In the genomic region with DNA sequence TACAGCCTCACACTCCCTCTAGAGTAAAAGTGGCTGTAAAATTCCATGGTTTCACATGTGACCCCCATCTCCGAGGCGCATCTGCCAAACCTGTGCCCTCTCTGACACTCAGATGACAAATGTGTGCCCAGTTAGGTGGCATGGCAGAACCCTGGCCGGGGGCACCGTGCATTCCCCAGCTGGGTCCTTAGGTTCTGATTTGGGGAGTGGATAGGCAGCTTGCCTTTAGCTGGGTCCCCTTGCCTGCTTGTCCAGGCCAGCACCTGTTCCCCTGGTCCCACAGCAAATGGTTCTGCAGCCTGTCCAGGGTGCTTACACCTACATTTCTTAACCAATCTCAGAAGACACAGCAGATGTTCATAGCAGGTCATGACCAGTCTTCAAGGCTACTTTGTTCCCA, we compare ENCODE assay signal across 21 mouse cellular contexts. TPM values are rescaled to one million over a fixed set of nuclear protein-coding genes. Genes with fewer than 3 reads are reported as not detected.
DNase-seq lines count a peak whose midpoint lies in the region; ATAC-seq and TF ChIP-seq lines count a peak whose summit lies in the region.
"Had no signal": no experiment of that assay in that cellular context is flagged by ENCODE, and none has a peak within 500 bp of the region (broad histone marks: within the 10 kb centered on the region; RNA-seq: fewer than 3 reads in every experiment).

No protein-coding gene starts in this region.

- no peaks in the 10 kb centered on the region for H3K27me3 ChIP-seq in heart, adult 2 months (ENCODE audit: control insufficient read depth, insufficient read depth, low read length)
- H3K27me3 ChIP-seq in kidney, embryonic 16.5 days (ENCODE audit: insufficient read depth, low read length), result no peaks in the 10 kb centered on the region
- H3K27me3 ChIP-seq in lung, postnatal 0 days (replicated peaks; ENCODE audit: insufficient read depth, low read length), result no peaks in the 10 kb centered on the region
- H3K27me3 ChIP-seq: embryonic facial prominence, embryonic 13.5 days; midbrain, embryonic 15.5 days had no signal

- H3K36me3 ChIP-seq in heart, adult 2 months (ENCODE audit: control insufficient read depth, insufficient read depth, low read length), result peaks cover 46% of the 10 kb centered on the region
- peaks cover 30% of the 10 kb centered on the region for H3K36me3 ChIP-seq in kidney, embryonic 16.5 days (ENCODE audit: insufficient read depth, low read length)
- peaks cover 30% of the 10 kb centered on the region; the same call in 1 of the 2 replicates for H3K36me3 ChIP-seq in lung, postnatal 0 days (ENCODE audit: insufficient read depth, low read length)

- H3K4me3 ChIP-seq in heart, adult 2 months, result peak overlapping the region; percentile 2; the same call in 1 of the 2 replicates
- H3K4me3 ChIP-seq in kidney, embryonic 16.5 days (ENCODE audit: low read length), result no peak overlapping the region
- no peak overlapping the region for H3K4me3 ChIP-seq in lung, postnatal 0 days (ENCODE audit: low read depth, low read length)
- H3K4me3 ChIP-seq: embryonic facial prominence, embryonic 13.5 days; midbrain, embryonic 15.5 days had no signal

- H3K79me2 ChIP-seq in heart, adult 2 months (replicated peaks; ENCODE audit: control insufficient read depth, insufficient read depth, low read length), result peaks cover 9% of the 10 kb centered on the region

- peak in 1 of 2 experiments; percentile 43 for DNase-seq in heart, adult 2 months
- DNase-seq in heart, postnatal 14 days, result no peak
- no peak for DNase-seq in kidney, adult 11 months
- DNase-seq in lung, postnatal 0 days (ENCODE audit: low spot score), result no peak
- no peak for DNase-seq in lung, adult 18-20 months
- no peak for DNase-seq in adrenal gland, postnatal 25 days
- no peak for DNase-seq in ovary, postnatal 36 days (ENCODE audit: low spot score)
- DNase-seq: adrenal gland, postnatal 14 days; gastrocnemius, postnatal 14 days; lung, adult 2 months; retina, postnatal 1 day; thymus, adult 18-20 months had no signal

- H3K27ac ChIP-seq in heart, adult 2 months, result peak overlapping the region; percentile 98
- H3K27ac ChIP-seq in kidney, embryonic 16.5 days (ENCODE audit: low read length), result peak overlapping the region; percentile 44; the same call in 1 of the 2 replicates
- peak overlapping the region; percentile 20; the same call in 1 of the 2 replicates for H3K27ac ChIP-seq in lung, postnatal 0 days (ENCODE audit: low read length)
- H3K27ac ChIP-seq: embryonic facial prominence, embryonic 13.5 days; hindbrain, embryonic 14.5 days; midbrain, embryonic 15.5 days had no signal

- ATAC-seq in kidney, embryonic 16.5 days (ENCODE audit: low FRiP score, low TSS enrichment), result no peak
- ATAC-seq in lung, postnatal 0 days, result no peak
- ATAC-seq: activated CD4-positive, CD25-positive, alpha-beta regulatory T cell, adult 4 months; intestine, embryonic 16.5 days; midbrain, embryonic 15.5 days had no signal

- H3K9me3 ChIP-seq in kidney, embryonic 16.5 days (ENCODE audit: low read length), result no peaks in the 10 kb centered on the region
- H3K9me3 ChIP-seq in lung, postnatal 0 days (ENCODE audit: low read length), result no peaks in the 10 kb centered on the region
- H3K9me3 ChIP-seq: embryonic facial prominence, embryonic 13.5 days; midbrain, embryonic 15.5 days had no signal

- no peak for TF ChIP-seq POLR2A in heart, adult 2 months (IDR thresholded peaks at IDR 0.05; ENCODE audit: insufficient read depth, low read depth, low read length)

- TF ChIP-seq EP300 in heart, adult 2 months (IDR thresholded peaks at IDR 0.05; ENCODE audit: insufficient read depth, low read depth, low read length), result no peak
- TF ChIP-seq EP300 in lung, postnatal 0 days (IDR thresholded peaks at IDR 0.05), result no peak

- intact Hi-C loops in heart, adult 2 months (cut with DNase I), result no loop called here
- intact Hi-C loops in heart, postnatal 14 days (cut with DNase I), result no loop called here

- 52% methylated on average over 4 of the region's 4 CpGs for WGBS in heart, adult 2 months
- 79% methylated on average over 4 of the region's 4 CpGs for WGBS in kidney, embryonic 16.5 days
- WGBS in lung, postnatal 0 days, result 95% methylated on average over 4 of the region's 4 CpGs

- peaks cover 62% of the 10 kb centered on the region for H3K4me1 ChIP-seq in heart, adult 2 months (ENCODE audit: control insufficient read depth, insufficient read depth, low read length)
- peaks cover 30% of the 10 kb centered on the region for H3K4me1 ChIP-seq in kidney, embryonic 16.5 days (ENCODE audit: insufficient read depth, low read length)
- peaks cover 23% of the 10 kb centered on the region; the same call in 1 of the 2 replicates for H3K4me1 ChIP-seq in lung, postnatal 0 days (ENCODE audit: insufficient read depth, low read depth, low read length)

- TF ChIP-seq CTCF in heart, adult 2 months (IDR thresholded peaks at IDR 0.05), result no peak
- no peak for TF ChIP-seq CTCF in lung, postnatal 0 days (IDR thresholded peaks at IDR 0.05)

- H3K4me2 ChIP-seq in kidney, embryonic 16.5 days (replicated peaks; ENCODE audit: low read depth, low read length), result no peak overlapping the region
- H3K4me2 ChIP-seq in lung, postnatal 0 days (replicated peaks; ENCODE audit: low read depth, low read length), result no peak overlapping the region
- H3K4me2 ChIP-seq: embryonic facial prominence, embryonic 13.5 days; hindbrain, embryonic 14.5 days; midbrain, embryonic 15.5 days had no signal

- no peak overlapping the region for H3K9ac ChIP-seq in heart, adult 2 months (ENCODE audit: low read depth, low read length)
- H3K9ac ChIP-seq in kidney, embryonic 16.5 days (replicated peaks; ENCODE audit: low read length), result no peak overlapping the region
- no peak overlapping the region for H3K9ac ChIP-seq in lung, postnatal 0 days (replicated peaks; ENCODE audit: low read depth)
- H3K9ac ChIP-seq: embryonic facial prominence, embryonic 13.5 days; hindbrain, embryonic 14.5 days; midbrain, embryonic 15.5 days had no signal

RNA-seq across cellular contexts. Expression of gene Gm28035, which starts 3.0 kb away (rescaled TPM):
- 1 to 10 TPM; 4.6 to 6.0 TPM for total RNA-seq in heart, adult 2 months (2021)
- 7.6 and 14.7 TPM in 2 replicates for polyA plus RNA-seq in heart, adult 2 months (2012; rRNA removed)
- 1 to 10 TPM; 4.1 to 4.6 TPM for total RNA-seq in heart, postnatal 14 days (2021)
- polyA plus RNA-seq in kidney, embryonic 16.5 days (2015; fragmentation: Nextera tagmentation; extraction: Ambion mirVana), result 0.45 TPM in 2 replicates
- polyA plus RNA-seq in lung, postnatal 0 days (2015; fragmentation: Nextera tagmentation; extraction: Ambion mirVana), result 0.12 and 0.21 TPM in 2 replicates
- 1.5 and 2.9 TPM in 2 replicates for total RNA-seq in adrenal gland, postnatal 25 days (2021)
- polyA plus RNA-seq: activated CD4-positive, CD25-positive, alpha-beta regulatory T cell, adult 4 months had no signal

RNA-seq across cellular contexts. Expression of gene Lrrc8a, which starts 5.9 kb away (rescaled TPM):
- total RNA-seq in heart, adult 2 months (2021), result 10 to 100 TPM; 68.2 to 83.3 TPM
- polyA plus RNA-seq in heart, adult 2 months (2012; rRNA removed), result 46.4 and 49.1 TPM in 2 replicates
- total RNA-seq in heart, postnatal 14 days (2021), result 10 to 100 TPM; 90.1 to 90.5 TPM
- 43.8 and 46.2 TPM in 2 replicates for polyA plus RNA-seq in kidney, embryonic 16.5 days (2015; fragmentation: Nextera tagmentation; extraction: Ambion mirVana)
- polyA plus RNA-seq in lung, postnatal 0 days (2015; fragmentation: Nextera tagmentation; extraction: Ambion mirVana), result 58.2 and 68.8 TPM in 2 replicates
- 51.1 and 52.2 TPM in 2 replicates for total RNA-seq in adrenal gland, postnatal 25 days (2021)

RNA-seq across cellular contexts. Expression of gene Phyhd1, which starts 22.6 kb away (rescaled TPM):
- 100 to 1,000 TPM; 112 to 148 TPM for total RNA-seq in heart, adult 2 months (2021)
- 108 and 180 TPM in 2 replicates for polyA plus RNA-seq in heart, adult 2 months (2012; rRNA removed)
- 10 to 100 TPM; 50.1 to 66.9 TPM for total RNA-seq in heart, postnatal 14 days (2021)
- 15.8 and 16.0 TPM in 2 replicates for polyA plus RNA-seq in kidney, embryonic 16.5 days (2015; fragmentation: Nextera tagmentation; extraction: Ambion mirVana)
- polyA plus RNA-seq in lung, postnatal 0 days (2015; fragmentation: Nextera tagmentation; extraction: Ambion mirVana), result 9.5 and 13.4 TPM in 2 replicates
- 9.6 and 18.1 TPM in 2 replicates for total RNA-seq in adrenal gland, postnatal 25 days (2021)

RNA-seq across cellular contexts. Expression of gene Gm28038, which starts 37.5 kb away (rescaled TPM):
- 1 to 10 TPM; 2.6 to 6.3 TPM for total RNA-seq in heart, adult 2 months (2021)
- polyA plus RNA-seq in heart, adult 2 months (2012; rRNA removed), result not detected in 2 replicates
- 1 to 10 TPM in 1 of 2 experiments, not detected in 1; 2.2 TPM for total RNA-seq in heart, postnatal 14 days (2021)
- polyA plus RNA-seq in kidney, embryonic 16.5 days (2015; fragmentation: Nextera tagmentation; extraction: Ambion mirVana), result not detected in 2 replicates
- not detected in 2 replicates for polyA plus RNA-seq in lung, postnatal 0 days (2015; fragmentation: Nextera tagmentation; extraction: Ambion mirVana)
- total RNA-seq in adrenal gland, postnatal 25 days (2021), result not detected in 2 replicates
- total RNA-seq: adrenal gland, postnatal 14 days; neutrophil, adult 5-6 weeks had no signal
- polyA plus RNA-seq: activated CD4-positive, CD25-positive, alpha-beta regulatory T cell, adult 4 months; embryonic facial prominence, embryonic 13.5 days; heart, embryonic 16.5 days; hindbrain, embryonic 14.5 days; intestine, embryonic 16.5 days; limb, embryonic 11.5 days; lung, adult 2 months; midbrain, embryonic 15.5 days had no signal

RNA-seq across cellular contexts. Expression of gene Kyat1, which starts 37.7 kb away (rescaled TPM):
- total RNA-seq in heart, adult 2 months (2021), result 10 to 100 TPM; 32.1 to 35.7 TPM
- 57.5 and 68.6 TPM in 2 replicates for polyA plus RNA-seq in heart, adult 2 months (2012; rRNA removed)
- total RNA-seq in heart, postnatal 14 days (2021), result 10 to 100 TPM; 48.4 to 49.2 TPM
- polyA plus RNA-seq in kidney, embryonic 16.5 days (2015; fragmentation: Nextera tagmentation; extraction: Ambion mirVana), result 12.0 and 13.4 TPM in 2 replicates
- polyA plus RNA-seq in lung, postnatal 0 days (2015; fragmentation: Nextera tagmentation; extraction: Ambion mirVana), result 12.7 and 17.1 TPM in 2 replicates
- total RNA-seq in adrenal gland, postnatal 25 days (2021), result 25.7 and 28.7 TPM in 2 replicates

Comparison
In these comparisons a context has a peak if more than half of its experiments do, and no peak if none do; other contexts are left out.
1. H3K27ac ChIP-seq: peak in every context shown above with its lines; median percentile 98 in heart, adult 2 months; 44 in kidney, embryonic 16.5 days; 20 in lung, postnatal 0 days.